Mouse (Mus musculus) liver, adult 2 months (tissue): ENCODE results near the gene Mettl1.

Experiments
- CTCF ChIP-seq: fragments of 200-500 bp; IDR thresholded peaks from 2 replicates; pipeline ENCODE4 v1.5.1; 2011; ENCODE audit warnings: low read depth, low read length, control low read depth
- POLR2A ChIP-seq: fragments of 200-500 bp; IDR thresholded peaks from 2 replicates; pipeline ENCODE4 v1.6.1; 2011; ENCODE audit warnings: low read length, control low read depth; ENCODE audit not compliant: insufficient read depth; ENCODE audit errors: extremely low read depth

- TF ChIP-seq CTCF (no peak), POLR2A (no peak)
Measured at GRCm38 (mm10) chr10:127043187-127043586, 2.0 kb downstream of the Mettl1 start.
